Mouse (Mus musculus) liver, adult 2 months (tissue): ENCODE measurements around the gene Emc8.

Experiments
- CTCF ChIP-seq: fragments of 200-500 bp; IDR thresholded peaks from 2 replicates; pipeline ENCODE4 v1.5.1; 2011; ENCODE audit warnings: low read depth, low read length, control low read depth
- POLR2A ChIP-seq: fragments of 200-500 bp; IDR thresholded peaks from 2 replicates; pipeline ENCODE4 v1.6.1; 2011; ENCODE audit warnings: low read length, control low read depth; ENCODE audit not compliant: insufficient read depth; ENCODE audit errors: extremely low read depth

GRCm38 (mm10) chr8:120664566-120664965, 3.8 kb downstream of the Emc8 start:
- no peak for TF ChIP-seq CTCF
- TF ChIP-seq POLR2A = no peak
